Mouse (Mus musculus) limb, embryonic 11.5 days (tissue): Measurements from ENCODE around the gene Slc4a1. TPM values are rescaled to one million over a fixed set of nuclear protein-coding genes. Genes with fewer than 3 reads are reported as not detected.

Source experiments
- ATAC-seq: fragments of 200-750 bp; cut with Nextera tagmentation; 2 replicates; pipeline ENCODE4 v1.8.0; 2017; ENCODE audit warnings: low read depth; ENCODE audit not compliant: insufficient number of reproducible peaks, low FRiP score, low TSS enrichment
- DNase-seq: peaks from one replicate; pipeline ENCODE4 v3.0.0-alpha.2; 2015; ENCODE audit warnings: low spot score
- H3K27ac ChIP-seq: fragments of 300-500 bp; sonication (generic); replicated peaks from 2 replicates; pipeline ENCODE4 v1.5.1; 2014; ENCODE audit warnings: low read depth, mild to moderate bottlenecking, low read length
- H3K27me3 ChIP-seq: fragments of 300-500 bp; sonication (generic); 2 replicates; pipeline ENCODE4 v1.6.1; 2014; ENCODE audit warnings: mild to moderate bottlenecking, low read length, mixed read lengths; ENCODE audit not compliant: control insufficient read depth, insufficient read depth
- H3K36me3 ChIP-seq: fragments of 300-500 bp; sonication (generic); 2 replicates; pipeline ENCODE4 v1.6.1; 2014; ENCODE audit warnings: mild to moderate bottlenecking, low read length, moderate library complexity, mixed read lengths; ENCODE audit not compliant: control insufficient read depth, insufficient read depth
- H3K4me1 ChIP-seq: fragments of 300-500 bp; sonication (generic); 2 replicates; pipeline ENCODE4 v1.6.1; 2014; ENCODE audit warnings: low read length, mixed read lengths; ENCODE audit not compliant: control insufficient read depth, insufficient read depth
- H3K4me2 ChIP-seq: fragments of 300-500 bp; sonication (generic); 2 replicates; pipeline ENCODE4 v1.6.1; 2014; ENCODE audit warnings: low read depth, mild to moderate bottlenecking, moderate library complexity; ENCODE audit not compliant: severe bottlenecking
- H3K4me3 ChIP-seq: fragments of 300-500 bp; sonication (generic); 2 replicates; pipeline ENCODE4 v1.5.1; 2014; ENCODE audit warnings: low read depth, low read length
- H3K9ac ChIP-seq: fragments of 300-500 bp; sonication (generic); 2 replicates; pipeline ENCODE4 v1.6.1; 2014; ENCODE audit warnings: mild to moderate bottlenecking, low read length
- H3K9me3 ChIP-seq: fragments of 300-500 bp; sonication (generic); 2 replicates; pipeline ENCODE4 v1.6.1; 2016; ENCODE audit warnings: low read length; ENCODE audit not compliant: control insufficient read depth
- WGBS: fragments of 180-500 bp; shearing (Covaris S2); extraction: QIAGEN DNeasy Blood & Tissue Kit; methylation state at CpG from one replicate; pipeline ENCODE4 v1.1.7; 2014; 5-methylcytosine and 5-hydroxymethylcytosine counted together
- microRNA-seq: library from miRNA; unstranded; fragments of <30 nt; microRNA quantifications from one replicate; pipeline ENCODE4, GENCODE M21; 2016
- polyA plus RNA-seq: library from polyadenylated mRNA; unstranded; fragments of >200 nt; fragmentation: Nextera tagmentation; extraction: Ambion mirVana; gene quantifications from 2 replicates; pipeline ENCODE4 v1.2.1, GENCODE M21; 2014

Gene Slc4a1
- polyA plus RNA-seq, 1 experiment from 2014 or later = 20.4 TPM

GRCm38 (mm10) chr11:102308979-102309378 is 57.0 kb downstream of the Slc4a1 start:
- Histone ChIP-seq H3K9ac (peak overlapping the region; percentile 46), H3K4me1 (peaks cover 17% of the 10 kb centered on the region), H3K9me3 (no peaks in the 10 kb centered on the region), H3K36me3 (peaks cover 29% of the 10 kb centered on the region), H3K4me2 (peak overlapping the region; percentile 65), H3K4me3 (peak overlapping the region; percentile 33), H3K27me3 (no peaks in the 10 kb centered on the region), H3K27ac (0 out of 2 replicates have a peak overlapping the region, but pooled peaks have one; percentile 37)
- 1% methylated on average over 27 of the region's 27 CpGs for WGBS
- DNase-seq (peak; percentile 99), ATAC-seq (peak; percentile 82)

GRCm38 (mm10) chr11:102308104-102308503 is 57.9 kb downstream of the Slc4a1 start:
- Histone ChIP-seq H3K36me3 (peaks cover 21% of the 10 kb centered on the region), H3K27me3 (no peaks in the 10 kb centered on the region), H3K27ac (no peak overlapping the region), H3K4me1 (peaks cover 17% of the 10 kb centered on the region), H3K4me3 (no peak overlapping the region), H3K4me2 (no peak overlapping the region), H3K9me3 (no peaks in the 10 kb centered on the region), H3K9ac (no peak overlapping the region)
- ATAC-seq = no peak
- no peak for DNase-seq
- WGBS = 86% methylated on average over 9 of the region's 9 CpGs

GRCm38 (mm10) chr11:102305359-102305758 is 60.6 kb downstream of the Slc4a1 start:
- no peaks in the 10 kb centered on the region for H3K9me3 ChIP-seq
- no peak for ATAC-seq
- peaks cover 12% of the 10 kb centered on the region for H3K4me1 ChIP-seq
- H3K4me2 ChIP-seq = no peak overlapping the region
- H3K27ac ChIP-seq = no peak overlapping the region; the same call in 1 of the 2 replicates
- 62% methylated on average over 3 of the region's 3 CpGs for WGBS
- peaks cover 17% of the 10 kb centered on the region; the same call in 1 of the 2 replicates for H3K36me3 ChIP-seq
- no peak for DNase-seq
- no peak overlapping the region for H3K9ac ChIP-seq
- no peak overlapping the region for H3K4me3 ChIP-seq
- H3K27me3 ChIP-seq = no peaks in the 10 kb centered on the region

- Histone ChIP-seq H3K4me3 (no peak overlapping the region), H3K4me2 (no peak overlapping the region), H3K27me3 (no peaks in the 10 kb centered on the region), H3K27ac (no peak overlapping the region), H3K9me3 (no peaks in the 10 kb centered on the region), H3K4me1 (peaks cover 4% of the 10 kb centered on the region), H3K36me3 (peaks cover 17% of the 10 kb centered on the region; the same call in 1 of the 2 replicates), H3K9ac (no peak overlapping the region)
- DNase-seq (peak; percentile 20), ATAC-seq (no peak)
- WGBS = 60% methylated on average over 2 of the region's 2 CpGs
Measured at GRCm38 (mm10) chr11:102304141-102304540, 61.9 kb downstream of the Slc4a1 start.

- H3K9ac ChIP-seq = no peak overlapping the region
- H3K4me1 ChIP-seq = peaks cover 5% of the 10 kb centered on the region
- no peaks in the 10 kb centered on the region for H3K36me3 ChIP-seq
- no peak for ATAC-seq
- H3K4me3 ChIP-seq = no peak overlapping the region
- H3K27me3 ChIP-seq = no peaks in the 10 kb centered on the region
- H3K27ac ChIP-seq = no peak overlapping the region
- H3K4me2 ChIP-seq = no peak overlapping the region
- peak; percentile 83 for DNase-seq
- no peaks in the 10 kb centered on the region for H3K9me3 ChIP-seq
- WGBS = 38% methylated on average over 1 of the region's 1 CpGs
Measured at GRCm38 (mm10) chr11:102299839-102300238, 66.2 kb downstream of the Slc4a1 start.

Small RNA genes lying within 50 kb of the gene (microRNA-seq; reads per million reads assigned to microRNA genes)
- not detected for gene Mir6930

Other genes starting within 250 kb of the Slc4a1 start
- 0.08 and 0.13 TPM in 2 replicates for gene Nags, start 220.7 kb downstream of the Slc4a1 start, polyA plus RNA-seq
- 39.3 and 41.2 TPM in 2 replicates for gene Tmem101, start 209.8 kb downstream of the Slc4a1 start, polyA plus RNA-seq
- 74.5 and 88.5 TPM in 2 replicates for gene Lsm12, start 180.9 kb downstream of the Slc4a1 start, polyA plus RNA-seq
- gene G6pc3, start 176.6 kb downstream of the Slc4a1 start, polyA plus RNA-seq = 39.8 and 41.9 TPM in 2 replicates
- 21.3 and 24.0 TPM in 2 replicates for gene Hdac5, start 136.0 kb downstream of the Slc4a1 start, polyA plus RNA-seq
- 26.9 and 27.8 TPM in 2 replicates for gene BC030867, start 117.3 kb downstream of the Slc4a1 start, polyA plus RNA-seq
- 0.13 and 0.33 TPM in 2 replicates for gene Asb16, start 97.5 kb downstream of the Slc4a1 start, polyA plus RNA-seq
- gene Tmub2, start 81.3 kb downstream of the Slc4a1 start, polyA plus RNA-seq = 46.7 and 51.5 TPM in 2 replicates
- gene Atxn7l3, start 69.6 kb downstream of the Slc4a1 start, polyA plus RNA-seq = 20.0 and 22.1 TPM in 2 replicates
- 87.0 and 91.4 TPM in 2 replicates for gene Ubtf, start 46.5 kb downstream of the Slc4a1 start, polyA plus RNA-seq
- gene Rundc3a, start 27.2 kb upstream of the Slc4a1 start, polyA plus RNA-seq = 0.57 and 1.0 TPM in 2 replicates
- 166 and 180 TPM in 2 replicates for gene Slc25a39, start 41.7 kb upstream of the Slc4a1 start, polyA plus RNA-seq
- gene Grn, start 64.1 kb upstream of the Slc4a1 start, polyA plus RNA-seq = 58.8 and 60.5 TPM in 2 replicates
- gene Fam171a2, start 81.5 kb upstream of the Slc4a1 start, polyA plus RNA-seq = 5.5 and 7.9 TPM in 2 replicates
- 3.4 and 4.4 TPM in 2 replicates for gene Itga2b, start 103.9 kb upstream of the Slc4a1 start, polyA plus RNA-seq
- gene Gpatch8, start 190.2 kb upstream of the Slc4a1 start, polyA plus RNA-seq = 52.9 and 55.0 TPM in 2 replicates
- 3.9 and 4.2 TPM in 2 replicates for gene Gm11627, start 213.3 kb upstream of the Slc4a1 start, polyA plus RNA-seq
- gene Fzd2, start 238.2 kb upstream of the Slc4a1 start, polyA plus RNA-seq = 57.2 and 57.4 TPM in 2 replicates